Mouse (Mus musculus) small intestine, adult 2 months (tissue): ENCODE measurements around the gene Phykpl.

Source experiments
- CTCF ChIP-seq: fragments of 200-500 bp; IDR thresholded peaks from 2 replicates; pipeline ENCODE4 v1.5.1; 2012; ENCODE audit warnings: low read depth, mild to moderate bottlenecking, control low read depth, inconsistent platforms, low read length, moderate library complexity, mixed read lengths; ENCODE audit not compliant: insufficient replicate concordance, insufficient read length; ENCODE audit errors: extremely low read depth
- POLR2A ChIP-seq: fragments of 200-500 bp; IDR thresholded peaks from 2 replicates; pipeline ENCODE4 v1.6.1; 2012; ENCODE audit warnings: low read depth, mild to moderate bottlenecking, control low read depth, inconsistent platforms, low read length, moderate library complexity

DNA sequence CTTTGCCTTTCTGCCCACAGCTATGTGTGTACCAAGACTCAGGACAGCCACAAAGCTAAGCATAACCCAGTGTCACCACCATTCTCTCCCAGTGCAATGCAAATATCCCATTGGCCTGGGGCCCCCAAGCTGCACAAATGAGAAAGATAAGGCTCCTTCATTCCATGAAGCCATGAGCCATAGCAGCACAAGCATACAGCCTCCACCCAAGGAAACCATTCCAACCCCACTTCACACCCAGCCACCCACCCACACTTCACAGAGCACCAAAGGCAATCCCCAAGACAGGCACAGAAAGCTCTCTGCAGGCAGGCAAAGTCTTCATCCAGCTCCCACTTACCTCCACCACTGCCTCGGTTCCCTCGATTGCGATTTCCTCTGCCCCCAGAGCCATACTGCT, 17.7 kb downstream of the Phykpl start:
- TF ChIP-seq POLR2A (no peak), CTCF (no peak)
